Mouse (Mus musculus) myocyte (in vitro differentiated cells): Measurements from ENCODE around the gene Fen1. TPM values are rescaled to one million over a fixed set of nuclear protein-coding genes. Genes with fewer than 3 reads are reported as not detected.

Source experiments
- H3K27me3 ChIP-seq: one replicate; pipeline ENCODE4 v1.6.1; 2011; ENCODE audit not compliant: control insufficient read depth, insufficient read depth, insufficient read length
- H3K36me3 ChIP-seq: one replicate; pipeline ENCODE4 v1.6.1; 2011; ENCODE audit not compliant: control insufficient read depth, insufficient read depth
- H3K4me2 ChIP-seq: one replicate; pipeline ENCODE4 v1.6.1; 2011; ENCODE audit warnings: low read depth, control low read depth
- H3K4me3 ChIP-seq: one replicate; pipeline ENCODE4 v1.5.1; 2011; ENCODE audit warnings: mild to moderate bottlenecking, control low read depth, moderate library complexity
- H3K79me2 ChIP-seq: one replicate; pipeline ENCODE4 v1.6.1; 2011; ENCODE audit not compliant: control insufficient read depth, insufficient read depth
- H3ac ChIP-seq: one replicate; pipeline ENCODE4 v1.6.1; 2011; ENCODE audit not compliant: control insufficient read depth, insufficient read length
- E2F4 ChIP-seq: IDR thresholded peaks from one replicate; pipeline ENCODE4 v1.6.1; 2011; ENCODE audit warnings: mild to moderate bottlenecking, control low read depth, moderate library complexity; ENCODE audit not compliant: insufficient read depth
- MAX ChIP-seq: IDR thresholded peaks from one replicate; pipeline ENCODE4 v1.6.1; 2011; ENCODE audit warnings: low read depth, mild to moderate bottlenecking, control low read depth
- MYOD1 ChIP-seq, 3 experiments: IDR thresholded peaks; one replicate each; pipeline ENCODE4 v1.6.1; 2011; ENCODE audit warnings: control low read depth in 2 of 3, low read depth in 2 of 3, mild to moderate bottlenecking in 2 of 3, moderate library complexity in 1 of 3; ENCODE audit not compliant: insufficient read length in 2 of 3, control insufficient read depth in 1 of 3
- MYOG ChIP-seq, 3 experiments: IDR thresholded peaks; one replicate each; pipeline ENCODE4 v1.6.1; 2011; ENCODE audit warnings: control low read depth in 2 of 3, low read depth in 2 of 3, mild to moderate bottlenecking in 2 of 3; ENCODE audit not compliant: insufficient read length in 2 of 3, control insufficient read depth in 1 of 3, insufficient read depth in 1 of 3
- POLR2A ChIP-seq: IDR thresholded peaks from one replicate; pipeline ENCODE4 v1.6.1; 2011; ENCODE audit warnings: low read depth, mild to moderate bottlenecking, control low read depth, moderate library complexity; ENCODE audit not compliant: insufficient read length
- TCF12 ChIP-seq: IDR thresholded peaks from one replicate; pipeline ENCODE4 v1.6.1; 2011; ENCODE audit warnings: mild to moderate bottlenecking, control low read depth; ENCODE audit not compliant: poor library complexity, insufficient read depth, severe bottlenecking
- USF1 ChIP-seq: IDR thresholded peaks from one replicate; pipeline ENCODE4 v1.6.1; 2011; ENCODE audit warnings: low read depth, mild to moderate bottlenecking, control low read depth, moderate library complexity
- polyA plus RNA-seq: library from polyadenylated mRNA; unstranded; fragments of >200 nt; fragmentation: generic; extraction: Trizol; gene quantifications from one replicate; pipeline ENCODE4 v1.2.1, GENCODE M21; 2012; ENCODE audit warnings: missing spikeins

Fen1 gene
- polyA plus RNA-seq, 1 experiment, result 14.1 TPM

DNA sequence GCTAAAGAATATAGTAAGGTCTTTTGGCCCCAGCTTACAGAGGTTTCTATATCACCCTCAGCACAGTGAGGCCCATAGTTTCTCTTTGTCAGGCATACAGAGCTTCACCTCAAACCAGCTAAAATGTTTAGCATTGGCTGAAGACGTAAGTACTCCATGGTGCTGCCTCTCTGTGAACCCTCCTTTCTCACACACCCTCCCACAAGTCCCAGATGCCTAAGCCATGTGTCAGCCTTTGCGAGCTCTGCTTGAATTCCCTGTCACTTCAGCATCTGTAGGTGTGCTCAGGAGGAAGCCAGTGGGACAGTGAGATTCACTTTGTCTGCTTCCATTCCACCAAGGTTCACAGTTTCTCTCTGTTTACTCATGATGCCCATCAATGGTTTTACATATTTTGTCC is 46.2 kb downstream of the Fen1 start:
- Histone ChIP-seq H3K27me3 (peaks cover 4% of the 10 kb centered on the region), H3K4me2 (no peak overlapping the region), H3ac (no peak overlapping the region), H3K79me2 (no peaks in the 10 kb centered on the region), H3K4me3 (no peak overlapping the region), H3K36me3 (no peaks in the 10 kb centered on the region)
- TF ChIP-seq E2F4 (no peak), MYOG (IDR thresholded peaks at IDR 0.05; ENCODE audit: control insufficient read depth in 1 of 3, insufficient read depth in 1 of 3, insufficient read length in 2 of 3, low read depth in 2 of 3) (no peak), POLR2A (no peak)

DNA sequence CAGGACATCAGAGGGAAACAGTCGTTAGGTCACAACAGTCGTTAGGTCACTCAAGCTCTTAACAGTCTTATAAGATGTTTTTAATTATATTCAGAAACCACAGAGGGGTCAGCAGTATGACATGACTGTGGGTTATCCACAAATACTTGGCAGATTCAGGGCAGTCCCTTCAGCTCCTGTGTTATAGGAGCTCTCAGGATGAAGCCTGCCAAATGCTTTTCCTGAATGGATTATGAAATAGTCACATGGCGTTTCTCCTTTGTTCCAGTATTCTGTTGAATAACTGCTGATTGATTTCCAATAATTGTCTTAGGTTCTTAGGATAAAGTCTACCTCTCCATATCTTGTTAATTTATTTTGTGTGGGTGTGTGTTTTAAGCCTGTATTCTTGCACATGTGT is 54.8 kb downstream of the Fen1 start:
- TF ChIP-seq USF1 (peak; percentile 31), MAX (no peak), TCF12 (no peak), MYOD1 (IDR thresholded peaks at IDR 0.05; ENCODE audit: control insufficient read depth in 1 of 3, insufficient read length in 2 of 3, low read depth in 2 of 3) (no peak), MYOG (IDR thresholded peaks at IDR 0.05; ENCODE audit: control insufficient read depth in 1 of 3, insufficient read depth in 1 of 3, insufficient read length in 2 of 3, low read depth in 2 of 3) (no peak)
- Histone ChIP-seq H3K4me3 (no peak overlapping the region), H3K36me3 (no peaks in the 10 kb centered on the region), H3K4me2 (peak overlapping the region; percentile 49), H3K79me2 (no peaks in the 10 kb centered on the region), H3K27me3 (no peaks in the 10 kb centered on the region), H3ac (no peak overlapping the region)

Other genes with a start within 250 kb of the Fen1 start
- 6,603 TPM for gene Fth1, start 223.6 kb downstream of the Fen1 start, polyA plus RNA-seq
- gene Best1, start 202.5 kb downstream of the Fen1 start, polyA plus RNA-seq, result 6.6 TPM
- 15.2 TPM for gene Rab3il1, start 202.5 kb downstream of the Fen1 start, polyA plus RNA-seq
- gene Fads3, start 162.6 kb downstream of the Fen1 start, polyA plus RNA-seq, result 557 TPM
- 157 TPM for gene Fads2, start 102.4 kb downstream of the Fen1 start, polyA plus RNA-seq
- 120 TPM for gene Fads1, start 21.3 kb downstream of the Fen1 start, polyA plus RNA-seq
- 291 TPM for gene Tmem258, start 155 bp downstream of the Fen1 start, polyA plus RNA-seq
- 1.5 TPM for gene Myrf, start 36.6 kb upstream of the Fen1 start, polyA plus RNA-seq
- gene Dagla, start 100.7 kb upstream of the Fen1 start, polyA plus RNA-seq, result 9.6 TPM
- gene Syt7, start 184.9 kb upstream of the Fen1 start, polyA plus RNA-seq, result 0.42 TPM